Mouse (Mus musculus) liver, embryonic 14.5 days (tissue): Measurements from ENCODE around the gene Dcun1d1. TPM values are rescaled to one million over a fixed set of nuclear protein-coding genes. Genes with fewer than 3 reads are reported as not detected.

Experiments
- ATAC-seq: fragments of 200-750 bp; cut with Nextera tagmentation; 2 replicates; pipeline ENCODE4 v1.8.0; 2017; ENCODE audit warnings: moderate number of reproducible peaks, mild to moderate bottlenecking, moderate library complexity; ENCODE audit not compliant: insufficient read depth
- DNase-seq, 3 experiments: peaks; one replicate each; pipeline ENCODE4 v3.0.0-alpha.2; 2012 to 2013; ENCODE audit warnings: low read depth in 3 of 3, low spot score in 3 of 3
- H3K27ac ChIP-seq: fragments of 300-500 bp; sonication (generic); 2 replicates; pipeline ENCODE4 v1.5.1; 2014; ENCODE audit warnings: moderate library complexity, mild to moderate bottlenecking, control low read depth, inconsistent platforms
- H3K27me3 ChIP-seq: fragments of 300-500 bp; sonication (generic); 2 replicates; pipeline ENCODE4 v1.6.1; 2014; ENCODE audit warnings: mild to moderate bottlenecking, low read length, moderate library complexity; ENCODE audit not compliant: control insufficient read depth, insufficient read depth
- H3K36me3 ChIP-seq: fragments of 300-500 bp; sonication (generic); replicated peaks from 2 replicates; pipeline ENCODE4 v1.6.1; 2014; ENCODE audit warnings: low read depth; ENCODE audit not compliant: control insufficient read depth, insufficient read depth
- H3K4me1 ChIP-seq, 2 experiments: fragments of 200-500 bp in 1 of 2; fragments of 300-500 bp in 1 of 2; sonication (generic) in 1 of 2; replicated peaks; 2 replicates each; pipeline ENCODE4 v1.6.1; 2012 to 2014; ENCODE audit warnings: antibody characterized with exemption in 1 of 2, inconsistent platforms in 1 of 2, low read length in 1 of 2; ENCODE audit not compliant: control insufficient read depth in 2 of 2, insufficient read depth in 2 of 2
- H3K4me2 ChIP-seq: fragments of 300-500 bp; sonication (generic); 2 replicates; pipeline ENCODE4 v1.6.1; 2014; ENCODE audit warnings: low read depth, mild to moderate bottlenecking, control low read depth, moderate library complexity
- H3K4me3 ChIP-seq, 2 experiments: fragments of 200-500 bp in 1 of 2; fragments of 300-500 bp in 1 of 2; sonication (generic) in 1 of 2; 2 replicates each; pipeline ENCODE4 v1.5.1; 2012 to 2014; ENCODE audit warnings: low read depth in 2 of 2, low read length in 2 of 2, mild to moderate bottlenecking in 2 of 2, control low read depth in 1 of 2, inconsistent platforms in 1 of 2, moderate library complexity in 1 of 2; ENCODE audit not compliant: insufficient read depth in 1 of 2
- H3K9ac ChIP-seq: fragments of 300-500 bp; sonication (generic); replicated peaks from 2 replicates; pipeline ENCODE4 v1.6.1; 2014; ENCODE audit warnings: mild to moderate bottlenecking, control low read depth, moderate library complexity
- H3K9me3 ChIP-seq: fragments of 300-500 bp; sonication (generic); 2 replicates; pipeline ENCODE4 v1.6.1; 2016; ENCODE audit warnings: low read length, mixed read lengths; ENCODE audit not compliant: control insufficient read depth
- CTCF ChIP-seq: IDR thresholded peaks from 2 replicates; pipeline ENCODE4 v1.5.1; 2016; ENCODE audit warnings: antibody characterized with exemption, low read depth, control low read depth
- EP300 ChIP-seq: IDR thresholded peaks from 2 replicates; pipeline ENCODE4 v1.6.1; 2016; ENCODE audit warnings: antibody characterized with exemption, low read depth
- WGBS: fragments of 180-500 bp; shearing (Covaris S2); extraction: QIAGEN DNeasy Blood & Tissue Kit; methylation state at CpG from one replicate; pipeline ENCODE4 v1.1.7; 2014; ENCODE audit not compliant: insufficient replicate concordance; 5-methylcytosine and 5-hydroxymethylcytosine counted together
- polyA plus RNA-seq, 2 experiments: library from polyadenylated mRNA; depleted of rRNA in 1 of 2; stranded (reverse) in 1 of 2; unstranded in 1 of 2; fragments of >200 nt; fragmentation: Nextera tagmentation in 1 of 2; extraction: Ambion mirVana in 1 of 2; gene quantifications; 2 replicates each; pipeline versions ENCODE4 v1.2.1 to v1.2.3; 2012 to 2014

Gene Dcun1d1
- polyA plus RNA-seq, 2 experiments, result 31.3 to 78.6 TPM

DNA sequence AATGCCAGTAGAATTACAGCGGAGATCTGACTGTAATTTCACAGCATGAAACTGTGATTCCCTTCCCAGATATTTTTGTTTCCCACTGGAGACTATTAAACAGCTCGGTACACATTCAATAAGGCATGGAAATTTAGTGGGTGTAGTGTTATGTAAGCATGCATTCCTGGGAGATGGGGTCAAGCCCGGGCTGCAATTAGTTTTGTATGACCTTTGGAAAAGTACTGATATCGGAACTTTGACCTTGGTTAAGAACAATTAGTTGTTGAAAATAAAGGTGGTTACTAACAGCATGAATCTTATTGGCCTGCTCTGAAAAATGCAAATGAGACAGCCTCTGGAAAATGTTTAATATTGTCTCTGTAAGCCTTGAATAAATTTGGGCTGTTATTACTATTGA lies 33.2 kb upstream of the Dcun1d1 start:
- TF ChIP-seq CTCF (no peak), EP300 (no peak)
- H3K36me3 ChIP-seq, result no peaks in the 10 kb centered on the region
- H3K4me3 ChIP-seq, result no peak overlapping the region
- H3K4me1 ChIP-seq, result 0 out of 4 replicates have a peak, but pooled peaks cover 0 to 3% of the 10 kb centered on the region in 2 experiments
- ATAC-seq (no peak), DNase-seq (no peak)
- no peaks in the 10 kb centered on the region for H3K27me3 ChIP-seq
- H3K27ac ChIP-seq, result no peak overlapping the region
- H3K9ac ChIP-seq, result no peak overlapping the region
- H3K4me2 ChIP-seq, result no peak overlapping the region
- no peaks in the 10 kb centered on the region for H3K9me3 ChIP-seq
- WGBS, result 62% methylated on average over 4 of the region's 4 CpGs

GRCm38 (mm10) chr3:35967366-35967921 lies 30.2 kb upstream of the Dcun1d1 start:
- H3K27me3 ChIP-seq, result no peaks in the 10 kb centered on the region
- 53% methylated on average over 8 of the region's 8 CpGs for WGBS
- no peaks in the 10 kb centered on the region for H3K9me3 ChIP-seq
- H3K4me2 ChIP-seq, result no peak overlapping the region
- no peaks in the 10 kb centered on the region for H3K36me3 ChIP-seq
- no peak for TF ChIP-seq CTCF
- TF ChIP-seq EP300, result no peak
- H3K27ac ChIP-seq, result no peak overlapping the region
- H3K9ac ChIP-seq, result no peak overlapping the region
- ATAC-seq, result no peak
- no peak for DNase-seq
- no peak overlapping the region for H3K4me3 ChIP-seq
- H3K4me1 ChIP-seq, result 0 out of 4 replicates have a peak, but pooled peaks cover 0 to 4% of the 10 kb centered on the region in 2 experiments

DNA sequence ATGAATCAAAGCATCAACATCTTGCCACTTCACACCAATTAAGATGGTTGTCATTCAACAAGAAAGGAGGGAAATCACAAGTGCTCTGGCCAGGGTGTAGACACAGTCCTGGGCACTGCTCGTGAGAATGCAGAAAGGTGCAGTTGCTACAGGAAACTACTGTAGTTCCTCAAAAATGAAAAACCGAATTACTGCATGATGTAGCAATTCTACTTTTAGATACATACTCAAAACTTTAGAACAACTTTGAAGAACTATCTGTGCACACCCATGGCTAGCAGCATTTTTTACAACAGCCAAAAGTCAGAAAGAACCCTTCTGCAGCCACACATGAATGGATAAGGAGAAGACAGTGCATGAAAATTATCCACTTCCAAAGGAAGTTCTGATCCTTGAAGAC lies 29.2 kb upstream of the Dcun1d1 start:
- ATAC-seq (no peak), DNase-seq (no peak)
- WGBS, result 23% methylated on average over 2 of the region's 2 CpGs
- no peak for TF ChIP-seq CTCF
- no peak for TF ChIP-seq EP300
- no peak overlapping the region for H3K4me2 ChIP-seq
- no peaks in the 10 kb centered on the region for H3K9me3 ChIP-seq
- H3K4me1 ChIP-seq, result 0 out of 4 replicates have a peak, but pooled peaks cover 0 to 4% of the 10 kb centered on the region in 2 experiments
- no peak overlapping the region for H3K4me3 ChIP-seq
- H3K27ac ChIP-seq, result no peak overlapping the region
- H3K36me3 ChIP-seq, result no peaks in the 10 kb centered on the region
- H3K9ac ChIP-seq, result no peak overlapping the region
- no peaks in the 10 kb centered on the region for H3K27me3 ChIP-seq

DNA sequence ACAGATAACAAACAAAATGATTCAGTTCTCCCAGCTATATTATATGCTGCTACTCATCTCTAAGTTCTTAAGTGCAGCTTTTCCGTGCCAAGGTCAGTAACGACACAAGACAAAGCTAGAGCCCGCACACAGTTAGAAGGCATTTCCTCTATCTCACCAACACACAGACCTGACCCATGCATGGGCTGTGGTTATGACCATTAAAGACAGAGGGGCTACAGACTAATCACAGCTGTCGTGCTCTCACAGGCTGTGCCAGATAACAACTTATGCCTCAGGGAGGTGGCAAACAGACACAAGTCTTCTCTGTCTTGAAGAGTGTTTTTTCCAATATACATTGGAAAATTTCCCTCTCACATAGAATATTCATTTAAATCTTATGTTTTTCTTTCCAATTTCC lies 27.7 kb upstream of the Dcun1d1 start:
- no peak overlapping the region for H3K4me2 ChIP-seq
- no peak overlapping the region for H3K9ac ChIP-seq
- no peak overlapping the region for H3K4me3 ChIP-seq
- no peaks in the 10 kb centered on the region for H3K36me3 ChIP-seq
- 0 out of 4 replicates have a peak, but pooled peaks cover 0 to 4% of the 10 kb centered on the region in 2 experiments for H3K4me1 ChIP-seq
- whole genome bisulfite sequencing, result 12% methylated on average over 4 of the region's 4 CpGs
- ATAC-seq (peak; percentile 56), DNase-seq (no peak)
- H3K27me3 ChIP-seq, result no peaks in the 10 kb centered on the region
- TF ChIP-seq EP300 (no peak), CTCF (no peak)
- no peak overlapping the region for H3K27ac ChIP-seq
- H3K9me3 ChIP-seq, result no peaks in the 10 kb centered on the region

GRCm38 (mm10) chr3:35963921-35964320 lies 26.7 kb upstream of the Dcun1d1 start:
- Histone ChIP-seq H3K36me3 (no peaks in the 10 kb centered on the region), H3K27ac (no peak overlapping the region), H3K4me3 (no peak overlapping the region), H3K9me3 (no peaks in the 10 kb centered on the region), H3K9ac (no peak overlapping the region), H3K27me3 (no peaks in the 10 kb centered on the region), H3K4me1 (0 out of 4 replicates have a peak, but pooled peaks cover 0 to 4% of the 10 kb centered on the region in 2 experiments), H3K4me2 (no peak overlapping the region)
- DNase-seq (no peak), ATAC-seq (no peak)
- TF ChIP-seq EP300 (no peak), CTCF (no peak)
- 75% methylated on average over 5 of the region's 5 CpGs for WGBS
